Mouse (Mus musculus): ENCODE data around the gene Mgmt.

DNA sequence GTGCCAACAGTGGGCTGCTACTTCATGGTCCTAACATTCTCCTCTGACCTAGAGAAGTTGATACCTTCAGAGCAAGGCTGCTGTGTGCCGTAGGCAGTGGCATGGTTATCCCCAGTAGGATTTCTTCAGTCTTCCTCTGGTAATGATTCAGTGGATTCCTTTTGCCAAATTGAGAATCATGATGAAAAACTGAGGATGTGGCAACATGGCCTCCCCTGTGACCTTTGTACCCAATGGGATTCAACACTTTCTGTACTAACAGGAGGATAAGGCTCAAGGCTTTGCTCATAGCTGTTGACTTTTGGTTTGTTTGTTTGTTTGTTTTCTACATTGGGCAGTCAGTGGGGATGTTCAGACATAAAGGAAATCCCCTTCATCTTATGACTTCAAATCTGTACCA lies 180.9 kb downstream of the Mgmt start:
- TF ChIP-seq CTCF (IDR thresholded peaks at IDR 0.05; ENCODE audit: low read depth, low read length) (no peak), POLR2A (IDR thresholded peaks at IDR 0.05; ENCODE audit: borderline replicate concordance, low read depth, low read length) (no peak)

Data from bone marrow macrophage, adult 2 months (primary cell).